Mouse (Mus musculus): ENCODE measurements around the gene Robo1. TPM values are rescaled to one million over a fixed set of nuclear protein-coding genes. Genes with fewer than 3 reads are reported as not detected.

Robo1 gene
- polyA plus RNA-seq, 1 experiment from 2014 or later, result 49.9 TPM

DNA sequence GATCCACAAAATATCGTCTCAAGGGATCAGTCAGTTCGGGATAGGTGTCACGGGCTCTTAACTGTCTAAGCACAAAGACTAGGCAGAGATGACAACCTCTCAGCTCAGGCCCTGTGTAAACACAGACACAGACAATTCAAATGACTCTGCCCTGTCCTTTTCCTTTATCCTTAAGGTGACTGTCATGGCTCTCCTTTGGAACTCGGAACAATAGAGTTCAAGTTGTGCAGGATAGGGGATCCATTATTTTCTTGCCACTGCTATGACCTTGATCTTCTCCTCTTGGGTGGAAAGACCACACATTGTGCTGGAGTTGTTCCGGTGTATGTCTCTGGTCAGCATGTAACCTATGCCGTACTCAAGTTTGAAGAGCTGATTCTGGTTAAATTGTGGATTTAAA, 395.4 kb downstream of the Robo1 start:
- no peak overlapping the region for H3K4me3 ChIP-seq
- no peaks in the 10 kb centered on the region; the same call in 1 of the 2 replicates for H3K36me3 ChIP-seq
- 69% methylated on average over 6 of the region's 6 CpGs for WGBS
- H3K9me3 ChIP-seq, result no peaks in the 10 kb centered on the region
- H3K27me3 ChIP-seq (ENCODE audit: insufficient read depth, poor library complexity, severe bottlenecking), result no peaks in the 10 kb centered on the region; the same call in 1 of the 2 replicates
- H3K27ac ChIP-seq, result no peak overlapping the region
- H3K4me1 ChIP-seq (replicated peaks), result peaks cover 50% of the 10 kb centered on the region
- no peak for DNase-seq (ENCODE audit: low spot score)

DNA sequence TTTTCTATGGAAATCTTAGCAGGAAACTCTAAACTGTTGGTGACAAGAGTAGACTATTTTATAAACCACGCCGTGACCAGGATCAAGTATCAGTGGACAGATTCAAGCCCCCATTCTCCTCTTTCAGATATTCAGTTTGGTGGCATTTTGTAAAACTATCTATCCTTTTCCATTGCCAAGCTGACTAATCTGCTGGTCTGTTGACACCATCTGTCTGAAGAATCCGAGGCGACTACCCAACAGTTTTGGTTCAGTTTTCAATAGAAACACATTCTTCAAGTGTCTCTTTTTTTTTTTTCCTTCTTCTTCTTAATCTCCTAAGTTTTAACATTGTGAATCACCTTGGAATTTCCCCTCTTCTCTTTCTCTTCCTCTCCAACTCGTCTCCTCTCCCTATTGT, 397.7 kb downstream of the Robo1 start:
- no peak overlapping the region for H3K27ac ChIP-seq
- WGBS, result 77% methylated on average over 5 of the region's 5 CpGs

DNA sequence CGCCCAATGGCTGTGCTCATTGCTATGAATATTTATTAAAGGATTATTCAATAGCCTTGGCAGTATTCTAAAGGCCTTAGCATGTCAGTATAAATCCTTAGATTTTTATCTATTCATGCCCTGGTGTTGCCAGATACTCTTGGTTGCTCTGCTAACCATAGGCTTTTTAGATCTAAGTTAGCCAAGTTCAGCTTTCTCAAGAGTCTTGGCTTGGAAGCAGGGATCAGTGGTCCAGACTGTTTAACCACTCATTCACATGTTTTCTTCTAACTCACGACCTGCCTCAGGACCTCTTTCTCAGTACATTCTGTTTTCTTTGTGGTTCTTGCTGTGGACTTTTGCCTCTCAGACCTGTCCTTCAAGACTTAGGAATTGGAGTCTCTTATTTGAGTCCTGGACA, 400.4 kb downstream of the Robo1 start:
- DNase-seq (ENCODE audit: low spot score), result no peak
- H3K4me3 ChIP-seq, result no peak overlapping the region
- WGBS, result 85% methylated on average over 2 of the region's 2 CpGs
- H3K9me3 ChIP-seq, result no peaks in the 10 kb centered on the region
- no peaks in the 10 kb centered on the region for H3K27me3 ChIP-seq (ENCODE audit: insufficient read depth, poor library complexity, severe bottlenecking)
- H3K36me3 ChIP-seq, result peaks cover 4% of the 10 kb centered on the region; the same call in 1 of the 2 replicates
- no peak overlapping the region for H3K27ac ChIP-seq
- peaks cover 23% of the 10 kb centered on the region for H3K4me1 ChIP-seq (replicated peaks)

More for the DNA sequence above, 397.7 kb downstream of the Robo1 start:
- Histone ChIP-seq H3K4me1 (replicated peaks) (peaks cover 28% of the 10 kb centered on the region), H3K4me3 (no peak overlapping the region), H3K9me3 (no peaks in the 10 kb centered on the region), H3K36me3 (peaks cover 4% of the 10 kb centered on the region; the same call in 1 of the 2 replicates), H3K27me3 (ENCODE audit: insufficient read depth, poor library complexity, severe bottlenecking) (no peaks in the 10 kb centered on the region)
- DNase-seq (ENCODE audit: low spot score), result no peak

DNA sequence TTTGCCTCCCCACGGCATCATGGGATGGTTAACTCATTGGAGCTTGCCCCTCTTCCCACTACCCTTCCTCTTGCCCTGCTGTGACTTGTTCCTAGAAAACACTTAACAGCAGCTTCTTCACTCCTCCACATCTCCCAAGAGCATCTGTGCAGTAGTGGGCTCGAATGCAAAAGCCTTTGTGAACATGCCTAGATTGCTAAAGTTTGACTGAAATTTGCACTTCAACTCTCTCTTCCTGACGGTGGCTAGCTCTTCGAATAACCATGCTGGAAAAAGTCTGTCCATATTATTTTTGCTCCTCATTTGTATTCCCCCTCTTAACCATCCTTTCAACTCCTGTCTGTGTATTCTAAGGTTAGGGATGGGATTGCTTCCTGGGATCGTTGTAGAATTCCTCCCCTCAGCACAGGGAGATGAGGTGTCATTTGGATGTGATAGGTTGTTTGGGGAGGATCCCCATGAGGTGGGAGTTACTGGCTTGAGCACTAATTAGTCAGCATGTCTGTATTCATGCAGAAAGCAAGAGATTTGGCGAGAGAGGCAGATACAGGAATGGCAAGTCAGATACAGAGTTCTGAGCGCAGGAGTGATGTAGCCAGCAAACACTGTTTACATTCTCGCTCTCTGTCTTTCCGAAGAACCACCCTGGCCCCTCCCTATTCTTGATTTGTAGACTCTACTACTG, 409.2 kb downstream of the Robo1 start:
- H3K27ac ChIP-seq, result no peak overlapping the region
- H3K9me3 ChIP-seq, result no peaks in the 10 kb centered on the region
- no peak for DNase-seq (ENCODE audit: low spot score)
- H3K4me3 ChIP-seq, result no peak overlapping the region
- 0 out of 2 replicates have a peak, but pooled peaks cover 4% of the 10 kb centered on the region for H3K4me1 ChIP-seq (replicated peaks)
- no peaks in the 10 kb centered on the region; the same call in 1 of the 2 replicates for H3K36me3 ChIP-seq
- no peaks in the 10 kb centered on the region for H3K27me3 ChIP-seq (ENCODE audit: insufficient read depth, poor library complexity, severe bottlenecking)
- 86% methylated on average over 9 of the region's 9 CpGs for WGBS

DNA sequence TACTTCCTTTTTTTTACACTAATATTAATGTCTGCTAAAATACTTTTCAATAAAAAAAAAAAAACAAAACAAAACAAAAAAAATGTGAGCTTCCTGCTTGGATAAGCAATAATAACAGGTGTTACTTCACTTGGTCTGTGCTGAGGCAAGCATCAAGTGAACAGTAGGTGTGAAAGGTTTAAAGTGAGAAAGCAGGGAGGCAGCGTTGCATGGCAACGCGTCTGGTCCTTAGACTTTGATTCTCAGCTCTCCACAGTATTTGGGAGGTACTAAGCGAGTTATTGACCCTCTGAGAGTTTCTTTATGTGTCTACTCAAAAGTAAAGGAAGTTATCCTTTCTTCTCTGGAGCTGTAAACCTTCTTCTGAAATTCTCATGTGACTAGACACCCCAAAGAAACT, 411.0 kb downstream of the Robo1 start:
- Histone ChIP-seq H3K36me3 (no peaks in the 10 kb centered on the region; the same call in 1 of the 2 replicates), H3K9me3 (no peaks in the 10 kb centered on the region), H3K27ac (no peak overlapping the region), H3K4me1 (replicated peaks) (0 out of 2 replicates have a peak, but pooled peaks cover 4% of the 10 kb centered on the region), H3K4me3 (no peak overlapping the region), H3K27me3 (ENCODE audit: insufficient read depth, poor library complexity, severe bottlenecking) (no peaks in the 10 kb centered on the region)
- no peak for DNase-seq (ENCODE audit: low spot score)
- WGBS, result 90% methylated on average over 4 of the region's 4 CpGs

DNA sequence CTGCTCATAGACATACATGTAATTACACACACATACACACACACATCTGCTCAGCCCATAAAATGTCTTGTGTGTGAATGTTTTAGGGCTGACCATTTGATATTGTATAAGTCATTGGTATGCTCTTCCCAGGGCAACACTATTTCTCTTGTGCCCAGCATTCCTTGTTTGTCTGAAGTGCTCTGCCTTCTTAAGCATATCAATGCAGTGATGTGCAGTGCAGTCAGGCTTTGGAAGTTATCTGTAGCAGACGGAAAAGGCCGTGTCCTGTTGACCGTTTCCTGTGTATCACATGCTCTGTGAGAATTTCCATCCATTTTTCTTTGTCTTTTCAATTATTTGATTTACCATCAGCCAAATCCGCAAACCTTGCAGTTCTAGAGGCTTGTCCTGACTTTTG, 412.9 kb downstream of the Robo1 start:
- Histone ChIP-seq H3K4me1 (replicated peaks) (0 out of 2 replicates have a peak, but pooled peaks cover under 1% of the 10 kb centered on the region), H3K9me3 (no peaks in the 10 kb centered on the region), H3K36me3 (no peaks in the 10 kb centered on the region; the same call in 1 of the 2 replicates), H3K27me3 (ENCODE audit: insufficient read depth, poor library complexity, severe bottlenecking) (no peaks in the 10 kb centered on the region), H3K27ac (no peak overlapping the region), H3K4me3 (no peak overlapping the region)
- DNase-seq (ENCODE audit: low spot score), result no peak
- 90% methylated on average over 4 of the region's 4 CpGs for WGBS

DNA sequence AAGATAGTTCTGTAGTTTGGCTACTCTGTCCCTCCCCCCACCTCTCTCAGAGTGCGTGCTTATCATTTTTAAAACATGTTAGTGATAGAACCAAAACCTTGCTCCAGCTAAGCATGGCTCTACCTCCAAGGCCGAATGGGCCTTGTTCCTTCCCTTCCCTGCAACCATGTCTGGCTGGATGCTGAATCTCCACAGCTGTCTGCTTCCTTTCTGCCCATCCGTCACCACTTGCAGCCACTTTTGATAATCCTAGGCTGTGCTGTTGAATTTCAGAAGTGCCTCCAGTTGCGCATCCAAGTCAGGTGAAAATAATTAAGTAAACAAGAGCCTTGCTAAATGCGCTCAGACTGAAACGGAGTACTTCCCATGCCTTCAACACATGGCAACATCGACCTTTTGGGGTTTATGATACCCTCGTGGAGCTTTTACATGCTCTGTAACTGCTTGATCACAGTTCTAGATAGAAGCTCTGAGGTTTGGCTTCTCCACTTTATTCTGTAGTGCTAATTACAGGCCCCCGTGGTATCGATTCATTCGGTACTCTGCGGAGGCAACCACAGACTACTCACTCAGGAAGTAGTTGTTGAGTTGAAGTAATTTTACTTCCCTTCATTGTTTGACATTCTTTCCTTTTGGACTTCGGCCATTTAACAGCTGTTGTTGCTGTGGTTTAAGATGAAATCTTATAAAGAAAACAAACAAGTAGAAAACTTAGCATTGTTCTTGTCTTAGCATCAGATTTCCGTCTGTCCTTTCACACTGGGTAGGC, 413.8 kb downstream of the Robo1 start:
- 90% methylated on average over 14 of the region's 14 CpGs for WGBS
- no peak for DNase-seq (ENCODE audit: low spot score)
- H3K4me1 ChIP-seq (replicated peaks), result no peaks in the 10 kb centered on the region

DNA sequence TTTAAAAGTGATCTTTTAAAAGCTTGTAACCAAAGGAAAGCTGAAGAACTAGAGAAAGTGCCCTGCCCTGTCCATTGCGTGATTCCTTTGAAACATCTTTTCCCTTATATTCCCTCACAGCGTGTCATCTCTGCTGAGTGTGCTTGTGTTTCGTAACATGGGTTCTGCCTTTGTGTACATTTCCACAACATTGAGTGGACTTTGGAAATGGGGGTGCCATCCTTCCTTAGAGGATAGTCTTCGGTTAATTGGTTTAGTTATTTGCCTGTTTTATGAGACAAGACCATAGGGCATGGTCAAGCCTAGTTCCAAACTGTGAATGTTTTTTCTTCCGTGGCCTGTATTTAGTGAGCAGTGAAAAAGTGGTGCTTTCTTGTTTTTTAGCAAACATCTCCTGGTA, 426.1 kb downstream of the Robo1 start:
- 88% methylated on average over 5 of the region's 5 CpGs for WGBS
- Histone ChIP-seq H3K27me3 (ENCODE audit: insufficient read depth, poor library complexity, severe bottlenecking) (no peaks in the 10 kb centered on the region), H3K4me1 (replicated peaks) (peaks cover 14% of the 10 kb centered on the region; the same call in 1 of the 2 replicates), H3K9me3 (no peaks in the 10 kb centered on the region), H3K36me3 (no peaks in the 10 kb centered on the region), H3K4me3 (no peak overlapping the region), H3K27ac (no peak overlapping the region)
- no peak for DNase-seq (ENCODE audit: low spot score)

More for the DNA sequence above, 413.8 kb downstream of the Robo1 start:
- no peaks in the 10 kb centered on the region; the same call in 1 of the 2 replicates for H3K36me3 ChIP-seq
- H3K27ac ChIP-seq, result no peak overlapping the region
- no peaks in the 10 kb centered on the region for H3K9me3 ChIP-seq
- no peak overlapping the region for H3K4me3 ChIP-seq
- no peaks in the 10 kb centered on the region for H3K27me3 ChIP-seq (ENCODE audit: insufficient read depth, poor library complexity, severe bottlenecking)

DNA sequence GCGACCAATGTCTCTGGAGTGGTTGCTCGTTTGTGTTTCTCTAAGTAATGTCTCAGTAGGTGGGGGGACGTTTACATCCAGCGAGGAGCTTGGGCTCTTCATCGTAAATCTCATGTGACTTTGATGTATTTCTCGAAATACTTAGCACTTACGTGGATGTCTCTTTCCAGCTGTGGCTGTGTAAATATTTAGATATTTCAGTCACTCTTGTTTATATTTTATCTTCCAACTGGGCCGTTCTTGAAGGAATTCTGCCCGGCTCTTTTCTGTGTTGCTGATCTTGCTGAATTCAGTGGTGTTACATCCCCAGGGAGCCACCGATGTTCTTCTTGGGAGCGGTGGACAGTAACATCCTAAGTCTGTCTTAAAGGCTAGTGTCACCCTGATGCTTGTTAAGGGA, 427.1 kb downstream of the Robo1 start:
- no peak overlapping the region for H3K4me3 ChIP-seq
- no peak overlapping the region for H3K27ac ChIP-seq
- no peaks in the 10 kb centered on the region for H3K27me3 ChIP-seq (ENCODE audit: insufficient read depth, poor library complexity, severe bottlenecking)
- H3K36me3 ChIP-seq, result no peaks in the 10 kb centered on the region
- peaks cover 21% of the 10 kb centered on the region; the same call in 1 of the 2 replicates for H3K4me1 ChIP-seq (replicated peaks)
- DNase-seq (ENCODE audit: low spot score), result no peak
- H3K9me3 ChIP-seq, result no peaks in the 10 kb centered on the region
- WGBS, result 71% methylated on average over 11 of the region's 11 CpGs

DNA sequence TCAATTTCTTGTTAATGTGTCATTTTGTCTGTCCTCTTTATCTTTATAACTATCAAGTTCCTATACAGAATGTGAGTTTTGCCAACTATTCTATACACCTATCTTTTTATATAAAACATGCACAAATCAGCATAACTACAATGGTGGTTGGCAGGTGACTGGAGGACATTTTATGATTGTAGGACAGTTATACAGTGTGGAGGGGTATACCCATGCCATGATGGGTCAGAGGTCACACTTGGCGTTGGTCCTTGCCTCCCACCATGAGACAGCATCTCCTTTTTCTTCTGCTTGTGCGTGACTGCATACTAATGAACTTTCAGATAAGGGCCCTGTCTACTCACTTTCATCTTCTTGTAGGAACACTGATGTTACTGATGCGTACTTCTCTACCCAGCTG, 427.5 kb downstream of the Robo1 start:
- no peak overlapping the region for H3K27ac ChIP-seq
- H3K4me3 ChIP-seq, result no peak overlapping the region
- H3K27me3 ChIP-seq (ENCODE audit: insufficient read depth, poor library complexity, severe bottlenecking), result no peaks in the 10 kb centered on the region
- peaks cover 22% of the 10 kb centered on the region; the same call in 1 of the 2 replicates for H3K4me1 ChIP-seq (replicated peaks)
- no peaks in the 10 kb centered on the region for H3K9me3 ChIP-seq
- no peaks in the 10 kb centered on the region for H3K36me3 ChIP-seq
- DNase-seq (ENCODE audit: low spot score), result no peak
- WGBS, result 77% methylated on average over 3 of the region's 3 CpGs

DNA sequence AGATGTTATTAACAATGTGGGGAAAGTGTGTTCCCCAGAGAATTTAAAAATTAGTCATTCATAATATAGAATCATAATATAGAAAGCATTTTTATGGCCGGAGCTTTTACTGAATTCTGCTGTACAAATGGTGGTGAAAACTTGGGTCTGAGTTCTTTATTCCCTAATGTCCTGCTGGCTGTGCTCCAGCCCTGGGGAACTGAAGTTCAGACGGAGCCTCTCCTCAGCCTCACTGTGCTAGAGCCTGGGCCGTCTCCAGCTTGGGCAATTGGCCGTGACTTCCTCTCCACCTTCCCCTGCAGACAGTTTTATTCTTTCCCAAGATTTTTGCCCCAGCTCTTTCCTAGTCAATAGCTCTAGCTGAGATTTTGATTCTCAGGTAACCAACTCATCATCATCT, 429.0 kb downstream of the Robo1 start:
- 54% methylated on average over 4 of the region's 4 CpGs for WGBS
- peaks cover 11% of the 10 kb centered on the region for H3K36me3 ChIP-seq
- no peaks in the 10 kb centered on the region for H3K27me3 ChIP-seq (ENCODE audit: insufficient read depth, poor library complexity, severe bottlenecking)
- H3K4me3 ChIP-seq, result no peak overlapping the region
- peaks cover 22% of the 10 kb centered on the region; the same call in 1 of the 2 replicates for H3K4me1 ChIP-seq (replicated peaks)
- H3K9me3 ChIP-seq, result peaks cover 3% of the 10 kb centered on the region; the same call in 1 of the 2 replicates
- H3K27ac ChIP-seq, result no peak overlapping the region
- DNase-seq (ENCODE audit: low spot score), result no peak

DNA sequence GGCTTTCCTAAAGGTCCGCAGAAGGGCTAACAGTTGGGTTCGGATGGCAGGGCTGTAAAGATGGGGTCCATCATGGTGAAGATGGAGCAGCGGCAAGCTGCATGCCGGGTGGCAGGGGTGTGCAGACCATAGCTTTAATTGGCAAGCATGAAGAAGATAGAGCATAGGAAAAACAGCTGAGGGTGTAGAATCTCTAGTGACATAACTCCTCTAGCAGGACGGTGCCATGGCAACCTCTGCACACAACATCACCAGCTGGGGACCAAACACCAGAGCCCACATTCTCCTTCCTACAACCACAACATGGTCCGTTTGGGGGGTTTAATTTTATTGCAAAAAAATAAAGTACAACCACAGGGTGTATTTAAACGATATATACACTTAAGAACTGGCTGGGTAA, 432.1 kb downstream of the Robo1 start:
- Histone ChIP-seq H3K27me3 (ENCODE audit: insufficient read depth, poor library complexity, severe bottlenecking) (no peaks in the 10 kb centered on the region), H3K9me3 (peaks cover 18% of the 10 kb centered on the region), H3K36me3 (peaks cover 31% of the 10 kb centered on the region), H3K4me1 (replicated peaks) (peaks cover 22% of the 10 kb centered on the region; the same call in 1 of the 2 replicates), H3K4me3 (no peak overlapping the region), H3K27ac (no peak overlapping the region)
- 92% methylated on average over 7 of the region's 7 CpGs for WGBS
- DNase-seq (ENCODE audit: low spot score), result no peak

DNA sequence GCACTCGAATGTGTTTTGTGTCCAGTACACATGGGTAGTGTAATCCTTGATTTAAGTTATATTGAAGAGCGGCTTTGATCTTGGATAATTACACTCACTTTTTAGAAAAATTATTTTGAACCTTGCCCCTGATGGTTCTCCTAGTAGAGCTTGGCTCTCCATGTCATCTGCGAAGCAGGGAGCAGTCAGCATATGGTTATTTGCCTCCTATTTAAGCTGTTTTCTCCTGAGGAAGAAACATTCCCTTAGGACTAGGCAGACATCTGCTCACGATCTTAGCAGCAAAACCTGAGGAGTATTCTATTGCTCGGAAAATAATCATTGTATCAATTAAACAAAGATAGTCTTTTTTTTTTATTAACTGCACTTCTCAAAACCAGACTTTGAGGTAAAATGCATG, 439.6 kb downstream of the Robo1 start:
- DNase-seq (ENCODE audit: low spot score), result no peak
- no peak overlapping the region for H3K27ac ChIP-seq

More for the DNA sequence above, 439.6 kb downstream of the Robo1 start:
- 68% methylated on average over 5 of the region's 5 CpGs for WGBS
- Histone ChIP-seq H3K36me3 (peaks cover 17% of the 10 kb centered on the region), H3K4me3 (no peak overlapping the region), H3K27me3 (ENCODE audit: insufficient read depth, poor library complexity, severe bottlenecking) (no peaks in the 10 kb centered on the region), H3K9me3 (peaks cover 10% of the 10 kb centered on the region), H3K4me1 (replicated peaks) (peaks cover 5% of the 10 kb centered on the region)

Measured in hindbrain, embryonic 10.5 days (tissue).